Mouse (Mus musculus) cerebellum, adult 8-10 months (tissue): ENCODE data around the gene Mapk8ip1.

Source experiments
- DNase-seq: peaks from one replicate; pipeline ENCODE4 v3.0.0; 2022

The Mapk8ip1 gene

DNA sequence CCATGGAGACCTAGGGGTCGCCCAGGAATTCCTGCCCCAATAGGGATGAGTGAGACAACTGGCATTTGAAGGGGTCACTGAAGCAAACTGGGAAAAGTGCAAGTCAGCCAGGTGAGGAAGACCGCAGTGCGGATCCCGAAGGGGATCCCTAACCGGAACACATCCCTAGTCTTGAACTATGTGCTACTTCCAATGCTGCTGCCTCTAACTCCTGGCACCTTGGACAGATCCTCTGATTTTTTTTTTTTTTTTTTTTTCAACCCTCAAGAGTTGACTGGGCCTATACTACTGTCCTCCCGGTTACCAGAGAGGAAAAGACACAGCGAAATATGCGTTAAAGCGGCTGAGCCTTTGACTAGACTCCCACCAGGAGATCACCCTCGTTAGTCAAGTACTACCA lies 11.4 kb downstream of the Mapk8ip1 start:
- DNase-seq = no peak

DNA sequence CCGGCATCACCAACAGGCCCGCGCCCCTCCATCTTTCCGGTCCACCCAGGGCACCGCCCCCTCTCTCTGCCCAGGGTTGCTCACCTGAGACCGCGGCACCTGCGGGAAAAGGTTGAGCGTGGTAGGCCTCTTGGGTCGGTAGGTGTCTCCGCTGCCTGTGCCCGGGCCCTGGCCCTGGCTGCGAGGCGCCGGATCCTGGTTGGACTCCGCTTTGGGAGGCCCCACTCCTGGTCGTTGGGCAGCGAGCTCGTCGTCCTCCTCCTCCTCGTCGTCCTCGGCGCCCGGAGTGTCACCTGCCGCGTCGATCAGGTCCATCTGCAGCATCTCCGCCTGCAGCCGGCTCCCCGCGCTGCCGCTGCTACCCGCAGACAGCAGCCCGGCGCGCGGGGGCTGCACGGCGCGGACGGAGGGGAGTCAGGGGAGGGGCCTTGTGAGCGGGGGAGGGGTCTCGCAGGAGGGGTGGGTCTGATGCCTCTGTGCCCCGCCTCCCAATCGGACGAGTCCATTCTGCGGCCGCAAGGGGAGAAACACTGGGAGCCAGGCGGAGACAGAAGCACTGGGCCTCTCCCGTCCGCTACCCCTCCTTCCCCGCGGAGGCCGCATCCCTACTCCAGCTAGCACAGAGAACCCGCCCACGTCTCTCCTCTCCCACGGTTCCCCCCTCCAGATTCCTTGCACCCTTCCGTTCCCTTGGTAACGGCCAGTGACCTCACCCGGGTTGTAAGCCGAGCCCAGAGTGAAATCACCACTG lies 12.0 kb downstream of the Mapk8ip1 start:
- peak; percentile 85 for DNase-seq

DNA sequence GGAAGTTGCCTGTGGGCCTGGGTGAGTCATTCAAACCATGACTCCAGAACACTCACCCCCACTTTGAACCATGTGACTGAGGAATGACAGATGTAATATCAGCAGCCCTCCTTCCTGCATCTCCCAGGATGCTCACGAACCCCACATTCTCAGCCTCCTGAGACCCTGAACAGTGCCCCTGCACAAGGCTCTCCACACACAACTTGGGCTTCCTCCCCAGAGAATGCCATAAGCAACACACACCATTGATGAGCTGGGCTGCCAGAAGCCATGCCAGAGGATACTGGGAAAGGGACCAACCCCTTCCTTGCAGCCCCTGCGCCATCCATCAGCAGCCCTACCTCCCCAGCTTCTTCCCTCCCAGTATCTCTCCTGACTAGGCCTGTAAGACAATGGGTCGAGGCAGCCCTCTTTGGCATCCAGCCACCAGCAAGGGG lies 13.0 kb downstream of the Mapk8ip1 start:
- no peak for DNase-seq

DNA sequence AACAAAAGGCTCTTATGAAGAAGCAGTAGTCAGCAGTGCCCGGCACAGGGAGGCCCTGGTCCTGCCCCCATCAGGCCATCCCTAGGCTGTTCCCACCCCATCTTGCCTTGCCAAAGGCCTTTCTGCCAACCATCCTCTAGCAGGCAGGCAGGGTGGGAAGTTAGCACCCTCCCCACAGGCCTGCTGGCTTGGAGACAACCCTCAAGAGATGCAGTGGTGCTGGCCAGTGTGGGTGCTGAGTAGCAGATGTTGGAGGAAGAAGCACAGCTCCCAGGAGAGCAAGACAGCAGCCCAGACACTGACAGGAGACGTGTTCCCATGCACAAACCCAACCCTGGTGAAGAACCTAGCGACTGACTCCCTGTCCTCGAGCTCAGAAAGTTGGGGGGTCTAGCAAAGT lies 13.4 kb downstream of the Mapk8ip1 start:
- no peak for DNase-seq

DNA sequence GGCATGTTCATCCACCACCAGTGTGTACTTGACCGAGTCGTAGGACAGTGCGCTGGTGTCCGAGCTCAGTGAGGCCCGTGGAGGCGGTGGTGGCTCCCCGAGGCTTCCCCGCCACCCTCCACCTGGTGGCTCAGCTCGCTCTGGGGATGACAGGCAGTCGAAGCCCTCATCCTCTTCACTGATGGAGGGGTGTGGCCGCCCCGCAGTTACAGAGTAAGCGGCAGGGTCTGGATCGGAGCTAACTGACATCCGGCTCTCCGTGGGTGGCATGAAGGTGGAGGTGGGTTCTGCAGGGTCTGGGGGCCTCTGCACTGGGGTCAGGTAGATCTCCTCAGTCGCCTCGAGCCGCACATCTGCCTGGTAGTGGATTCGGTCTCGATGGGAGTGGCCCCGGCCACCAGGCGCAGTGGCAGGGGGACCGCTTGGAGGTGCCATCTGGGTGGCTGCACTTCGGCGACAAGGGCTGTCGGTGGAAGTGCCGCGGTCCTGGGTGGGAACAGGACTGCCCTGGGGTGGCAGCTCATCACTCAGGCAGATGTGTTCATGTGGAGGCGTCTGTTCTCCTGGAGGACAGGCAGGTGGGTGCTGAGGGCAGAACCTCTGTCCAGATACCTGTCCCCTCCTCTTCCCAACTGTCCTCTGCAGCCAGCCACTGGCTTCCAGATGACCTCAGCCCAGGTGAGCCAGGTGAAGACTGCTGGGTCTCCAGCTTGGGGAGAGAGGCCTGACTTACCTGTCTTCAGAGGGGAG lies 14.1 kb downstream of the Mapk8ip1 start:
- DNase-seq = no peak

DNA sequence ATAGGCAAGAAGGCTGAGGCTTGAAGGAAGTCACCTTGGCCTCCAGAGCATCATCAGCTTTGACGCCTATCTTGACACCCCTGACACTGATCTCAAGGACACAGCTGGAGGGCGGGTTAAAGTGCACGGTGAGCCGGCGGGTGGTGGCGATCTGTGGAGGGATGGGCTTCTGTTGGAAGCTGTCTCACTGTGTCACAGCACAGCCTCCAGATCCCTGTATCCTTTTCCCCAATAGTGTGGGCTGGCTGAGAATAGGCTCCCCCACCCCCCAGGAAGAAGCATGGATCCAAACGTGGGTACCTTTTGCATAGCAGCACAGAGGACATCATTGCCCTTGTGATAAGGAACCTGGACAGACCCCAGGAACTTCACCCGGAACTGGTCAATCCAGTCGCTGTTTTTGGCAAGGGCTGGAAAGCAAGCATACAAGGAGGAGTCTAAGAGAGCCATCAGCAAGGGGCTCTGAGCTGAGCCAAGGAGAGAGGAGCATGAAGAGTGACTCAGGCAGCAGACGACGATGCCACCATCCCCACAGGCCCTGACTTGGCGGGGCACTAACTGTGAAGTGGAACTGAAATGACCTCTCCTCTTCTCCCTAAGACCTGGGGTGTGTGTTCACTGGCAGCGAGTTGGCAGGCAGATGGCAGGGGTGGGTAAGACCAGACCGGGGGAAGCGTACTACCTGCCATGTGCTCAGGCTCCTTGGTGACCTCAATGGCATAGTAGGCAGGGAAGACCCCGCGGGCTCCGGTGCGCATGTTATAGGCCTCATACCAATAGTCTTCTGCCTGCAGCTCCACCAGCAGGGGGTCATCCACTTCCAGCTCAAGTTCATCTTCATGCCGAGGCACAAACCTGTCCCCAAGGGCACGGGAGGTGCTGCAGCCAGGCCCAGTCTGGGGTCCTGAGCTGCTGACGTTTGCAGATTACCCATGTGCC lies 15.7 kb downstream of the Mapk8ip1 start:
- no peak for DNase-seq

DNA sequence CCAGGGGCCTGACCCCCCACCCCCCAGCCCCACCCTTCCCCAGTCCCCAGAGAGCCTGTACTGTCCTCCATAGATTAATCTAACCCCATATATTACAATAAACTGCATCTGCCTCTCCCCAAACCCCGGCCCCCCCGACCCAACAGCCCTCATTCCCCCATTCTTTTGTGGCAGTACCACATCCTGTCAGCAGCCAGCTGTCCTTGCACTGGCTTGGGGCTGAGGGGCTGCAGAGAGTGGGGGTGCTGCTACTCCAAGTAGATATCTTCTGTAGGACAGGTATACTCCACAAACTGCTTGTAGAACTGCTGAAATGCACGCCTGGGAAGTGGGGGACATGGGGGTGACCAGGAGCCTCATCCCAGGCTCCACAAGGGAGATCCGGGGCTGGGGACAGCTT lies 17.0 kb downstream of the Mapk8ip1 start:
- DNase-seq = no peak

DNA sequence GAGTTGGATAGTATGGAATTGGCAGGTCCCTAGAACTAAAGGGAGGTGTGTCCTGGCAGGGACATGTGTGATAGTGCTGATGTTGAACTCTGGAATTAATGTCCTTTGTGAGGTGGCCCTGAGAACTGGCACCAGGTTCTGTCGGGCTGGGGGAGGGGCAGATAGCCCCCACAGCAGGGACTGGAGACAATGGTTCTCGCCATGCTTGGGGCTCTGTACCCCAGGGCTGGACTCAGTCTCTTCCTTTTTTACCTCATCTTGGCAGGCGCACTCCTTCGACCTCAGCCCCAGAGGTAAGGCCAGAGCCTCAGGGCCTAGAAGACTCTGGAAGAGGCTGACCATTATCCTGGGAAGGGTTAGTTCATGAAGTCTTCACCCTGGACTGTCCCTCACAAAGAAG lies 18.3 kb downstream of the Mapk8ip1 start:
- DNase-seq = no peak

DNA sequence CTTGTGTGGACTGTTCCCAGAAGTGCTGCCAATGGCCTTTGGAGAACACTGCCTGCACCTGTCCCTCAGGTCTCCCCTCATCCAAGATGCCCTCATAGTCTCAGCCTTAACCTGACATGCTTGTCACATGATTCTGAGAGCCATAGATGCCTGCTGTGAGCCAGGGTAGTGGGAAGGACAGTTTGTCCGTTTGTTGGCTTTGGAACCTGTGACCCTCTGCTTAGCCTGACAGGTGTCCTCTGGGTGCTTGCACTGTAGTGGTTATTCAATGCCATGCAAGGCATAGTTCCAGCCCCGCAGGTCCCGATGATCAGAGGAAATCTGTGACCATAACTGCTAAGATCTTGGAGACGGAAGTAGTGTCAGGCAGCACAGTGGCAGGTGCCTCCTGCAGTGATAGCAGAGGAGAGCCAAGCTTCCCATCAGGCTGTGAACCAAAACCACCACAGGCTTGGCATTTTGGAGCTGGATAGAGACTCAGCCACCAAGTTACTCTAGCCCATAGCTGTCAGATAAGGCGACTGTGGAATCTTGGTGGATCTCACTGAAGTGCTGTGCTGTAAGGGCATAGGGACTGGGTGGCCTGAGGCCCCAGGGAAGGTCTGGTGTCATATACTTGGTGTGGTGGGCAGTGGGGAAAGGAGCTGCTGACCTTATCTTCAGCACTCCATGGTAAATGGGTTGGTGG lies 19.0 kb downstream of the Mapk8ip1 start, which contains the start of gene 1700029I15Rik:
1700029I15Rik (plus strand) TSS at position 638 of the 688 bp plus-strand sequence.
- no peak for DNase-seq

DNA sequence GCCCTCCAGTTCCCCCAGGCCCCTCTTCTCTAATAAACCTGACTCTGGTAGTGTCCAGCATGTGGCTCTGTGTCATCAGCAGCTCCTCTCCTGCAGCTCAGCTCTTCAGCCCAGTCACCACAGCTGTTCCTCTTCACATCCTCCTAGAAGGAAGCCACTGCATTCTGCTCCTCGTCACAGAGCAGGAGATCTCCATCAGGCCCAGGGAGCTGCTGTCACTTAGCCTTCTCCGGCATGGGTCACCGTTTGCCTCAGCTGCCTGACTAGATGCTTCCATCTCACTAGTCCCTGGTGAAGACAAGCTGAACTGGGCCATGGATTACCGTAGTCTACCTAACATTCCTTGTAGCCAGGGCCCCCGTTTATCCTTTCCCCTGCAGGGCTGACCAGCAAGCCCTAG lies 19.9 kb downstream of the Mapk8ip1 start:
- DNase-seq = no peak

DNA sequence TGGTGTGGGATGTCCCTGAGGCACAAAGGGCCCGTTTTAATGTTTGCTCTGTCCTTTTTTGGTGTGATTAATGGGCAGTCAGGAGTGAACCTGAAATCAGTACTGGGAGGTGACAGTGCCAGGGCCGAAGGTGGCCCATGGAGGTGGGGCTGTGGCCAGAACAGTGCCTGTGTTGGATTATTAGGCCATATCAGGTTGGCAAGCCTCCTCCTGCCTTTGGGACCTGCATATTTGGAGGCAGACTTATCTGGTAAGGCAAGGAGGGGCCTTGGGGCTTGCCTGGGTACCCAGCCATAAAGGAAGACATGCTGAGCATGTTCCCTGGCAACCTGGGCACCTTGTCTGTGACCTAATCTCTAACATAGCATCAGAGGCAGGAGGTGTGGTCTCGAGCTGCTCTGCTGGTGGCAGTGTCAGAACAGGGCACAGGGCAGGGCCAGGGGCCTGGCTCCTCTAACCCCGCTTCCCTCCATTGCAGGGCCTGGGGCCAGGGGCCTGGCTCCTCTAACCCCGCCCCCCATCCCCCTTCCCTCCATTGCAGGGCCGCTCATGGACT lies 20.5 kb downstream of the Mapk8ip1 start:
- DNase-seq = no peak

DNA sequence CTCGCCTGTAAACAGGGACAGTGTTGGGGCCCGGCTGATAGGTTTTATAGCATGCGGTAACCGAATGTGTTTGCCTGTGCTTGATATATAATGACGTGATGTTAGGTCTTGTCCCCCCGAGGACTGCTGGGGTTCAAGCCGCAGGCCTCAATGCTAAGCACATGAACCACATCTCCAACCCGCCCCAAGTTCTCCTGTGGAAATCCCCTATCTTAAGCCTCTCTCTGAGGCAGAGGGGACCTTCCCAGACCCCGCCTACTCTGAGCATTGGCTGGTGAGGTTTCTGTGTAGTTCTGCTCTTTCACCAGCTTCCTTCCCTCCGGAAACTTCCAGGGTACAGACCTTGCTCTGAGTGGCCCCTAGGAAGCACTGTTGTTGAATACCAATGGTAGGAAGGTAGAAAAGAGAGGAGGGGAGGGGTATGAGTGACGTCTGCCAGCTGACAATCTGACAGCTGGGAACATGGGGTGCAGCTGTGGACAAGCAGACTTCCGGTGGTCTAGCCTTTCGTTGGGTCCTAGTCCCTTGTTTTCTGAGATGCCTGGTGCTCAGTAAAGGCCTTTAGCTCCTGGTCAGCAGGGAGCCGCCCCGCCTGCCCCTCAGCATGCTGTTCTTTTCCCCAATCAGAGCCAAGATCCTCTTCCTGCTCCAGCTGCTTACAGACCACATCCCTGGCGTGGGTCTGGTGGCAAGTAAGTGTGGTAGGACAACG lies 21.1 kb downstream of the Mapk8ip1 start:
- DNase-seq = no peak

DNA sequence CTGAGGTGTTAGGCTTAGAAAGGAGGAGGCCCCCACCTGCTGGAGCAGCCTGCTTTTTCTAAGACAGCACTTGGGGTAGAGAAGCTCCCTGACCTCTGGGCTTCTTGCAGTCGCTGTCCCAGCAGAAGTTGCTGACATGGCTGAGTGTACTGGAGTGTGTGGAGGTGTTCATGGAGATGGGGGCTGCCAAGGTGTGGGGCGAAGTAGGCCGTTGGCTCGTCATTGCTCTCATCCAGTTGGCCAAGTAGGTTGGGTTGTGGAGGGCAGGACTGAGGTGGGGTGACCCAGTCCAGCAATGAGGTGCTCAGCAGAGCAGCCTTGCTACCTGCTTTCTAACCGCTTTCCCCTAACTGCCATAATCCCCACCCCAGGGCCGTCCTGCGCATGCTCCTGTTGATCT lies 23.7 kb downstream of the Mapk8ip1 start:
- peak; percentile 33 for DNase-seq

DNA sequence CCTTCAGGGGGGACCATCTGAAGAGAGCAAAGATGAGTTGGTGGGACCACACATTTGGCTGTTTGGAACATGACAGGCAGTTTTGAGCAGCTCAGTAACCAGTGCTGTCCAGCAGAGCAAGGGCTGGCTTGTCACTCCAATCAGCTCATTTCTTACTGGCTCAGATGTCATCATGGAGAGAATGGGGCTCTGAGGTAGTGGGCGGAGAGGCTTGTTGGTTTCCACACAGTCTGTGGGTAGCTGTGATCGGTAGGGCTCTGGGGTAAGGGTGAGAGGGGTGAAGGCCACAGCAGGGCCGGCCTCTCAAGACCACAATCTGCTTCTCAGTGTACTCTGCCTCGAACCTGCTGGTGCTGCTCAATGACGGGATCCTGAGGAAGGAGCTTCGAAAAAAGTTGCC lies 24.8 kb downstream of the Mapk8ip1 start:
- no peak for DNase-seq

DNA sequence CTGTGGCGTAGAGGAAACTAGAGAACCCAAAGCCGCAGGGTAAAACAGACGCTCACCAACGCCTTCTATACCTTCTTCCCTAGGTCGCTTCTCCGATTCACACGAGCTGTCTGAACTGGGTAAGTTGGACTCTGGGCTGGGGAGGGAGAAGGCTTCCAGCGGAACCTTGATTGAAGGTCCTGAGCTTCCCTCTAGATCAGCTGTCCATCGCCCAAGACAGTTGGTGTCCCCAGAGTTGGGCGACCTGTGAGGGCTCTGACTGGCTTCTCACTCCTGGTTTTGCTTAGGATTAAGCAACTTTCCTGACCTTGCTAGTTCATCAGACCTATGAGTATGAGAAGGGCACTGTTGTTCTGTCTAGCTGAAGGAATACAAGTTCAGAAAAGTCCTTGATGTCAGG lies 25.3 kb downstream of the Mapk8ip1 start:
- no peak for DNase-seq

DNA sequence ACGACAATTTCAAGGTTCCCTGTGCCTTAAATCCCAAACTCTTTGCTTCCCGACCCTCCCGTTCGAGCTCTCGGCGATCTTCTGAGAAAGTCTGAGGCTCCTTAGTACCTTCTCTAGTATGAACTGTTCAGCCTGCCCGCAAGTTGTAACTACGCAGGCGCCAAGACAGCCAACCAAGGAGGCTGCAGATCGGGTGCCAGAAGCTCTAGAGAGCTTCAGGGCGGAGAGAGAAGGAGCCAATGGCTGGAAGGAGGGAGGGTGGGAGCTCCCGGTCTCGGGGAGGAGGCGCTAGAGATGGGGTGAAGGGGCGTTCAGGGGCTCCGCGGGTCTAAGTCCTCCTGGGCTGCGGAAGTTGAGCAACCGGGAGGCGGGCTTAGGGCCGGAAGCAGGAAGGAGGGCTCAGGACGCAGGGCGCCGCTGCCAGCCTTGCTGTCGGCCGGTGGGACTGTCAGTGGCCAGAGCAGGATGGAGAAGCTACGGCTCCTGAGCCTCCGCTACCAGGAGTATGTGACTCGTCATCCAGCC lies 25.9 kb downstream of the Mapk8ip1 start:
- peak; percentile 87 for DNase-seq

DNA sequence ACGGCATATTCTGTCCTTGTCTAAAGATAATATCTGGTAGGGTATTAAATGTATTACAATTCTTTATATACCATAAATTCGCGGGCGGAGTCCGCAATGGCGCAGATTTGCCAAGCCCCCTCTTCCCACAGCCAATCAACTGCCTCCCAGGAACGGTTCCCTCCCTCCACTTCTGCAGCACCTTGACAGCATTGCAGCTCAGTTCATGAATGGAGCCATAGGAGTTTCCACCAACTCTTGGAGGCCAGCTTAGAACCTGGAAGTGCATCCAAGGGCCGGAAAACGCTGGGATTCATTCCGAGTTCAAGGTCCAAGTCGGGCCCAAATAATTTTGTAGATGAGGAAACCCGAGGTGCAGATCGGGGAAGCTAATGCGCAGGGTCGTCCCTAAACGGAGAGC lies 26.5 kb downstream of the Mapk8ip1 start, which contains the start of the genes Pex16 and Large2:
Pex16 (plus strand) TSS at position 163 of the 400 bp plus-strand sequence.
Large2 (minus strand) TSS at position 356 of the 400 bp plus-strand sequence.
- DNase-seq = peak; percentile 54

DNA sequence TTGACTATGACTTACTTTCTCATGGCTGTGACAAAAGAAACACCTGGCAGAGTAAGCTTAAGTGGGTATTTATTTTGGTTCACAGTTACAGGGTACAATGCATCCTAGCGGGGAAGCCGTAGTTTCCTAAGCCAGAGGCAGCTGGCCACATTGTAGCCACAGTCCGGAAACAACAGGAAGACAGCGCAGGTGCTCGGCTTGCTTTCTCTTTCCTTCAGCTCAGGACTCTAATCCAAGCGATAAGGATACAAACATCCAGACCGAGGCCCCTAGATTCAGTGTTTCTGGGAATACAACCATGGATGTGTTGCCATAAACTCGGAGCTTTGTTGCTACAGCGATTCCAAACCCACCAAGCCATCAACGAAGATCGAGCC lies 27.6 kb downstream of the Mapk8ip1 start:
- DNase-seq = no peak

DNA sequence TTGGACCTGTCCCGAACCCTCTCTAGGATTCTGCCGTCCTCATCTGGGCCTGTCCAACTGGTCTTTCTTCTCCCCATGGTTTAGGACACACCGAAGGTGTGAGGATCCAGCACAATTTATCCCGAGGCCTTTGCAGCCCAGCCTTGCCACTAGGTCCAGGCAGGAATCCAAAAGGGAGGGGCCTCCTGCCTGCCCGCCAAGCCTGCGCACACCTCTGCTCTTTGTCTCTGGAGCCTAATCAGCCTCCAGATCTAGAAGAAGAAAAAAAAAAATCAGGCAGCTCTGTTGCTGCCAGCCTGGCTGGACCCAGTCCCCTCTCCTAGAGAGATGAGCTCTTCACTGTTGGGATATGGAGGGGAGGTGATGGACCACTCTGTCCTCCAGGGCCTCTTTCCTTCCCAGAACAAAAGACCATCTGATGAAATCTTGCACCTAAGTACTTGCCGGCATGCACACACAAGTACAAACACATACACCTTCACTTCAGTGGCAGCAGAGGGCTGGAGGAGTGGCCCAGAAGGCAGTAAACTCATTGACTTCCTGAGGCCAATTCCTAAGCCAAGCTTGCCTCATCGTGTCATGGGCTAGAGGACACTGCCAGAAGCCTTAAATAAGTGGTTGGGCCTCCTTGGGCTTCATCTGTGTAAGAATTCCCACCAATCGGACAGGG lies 28.2 kb downstream of the Mapk8ip1 start:
- DNase-seq = peak; percentile 42

DNA sequence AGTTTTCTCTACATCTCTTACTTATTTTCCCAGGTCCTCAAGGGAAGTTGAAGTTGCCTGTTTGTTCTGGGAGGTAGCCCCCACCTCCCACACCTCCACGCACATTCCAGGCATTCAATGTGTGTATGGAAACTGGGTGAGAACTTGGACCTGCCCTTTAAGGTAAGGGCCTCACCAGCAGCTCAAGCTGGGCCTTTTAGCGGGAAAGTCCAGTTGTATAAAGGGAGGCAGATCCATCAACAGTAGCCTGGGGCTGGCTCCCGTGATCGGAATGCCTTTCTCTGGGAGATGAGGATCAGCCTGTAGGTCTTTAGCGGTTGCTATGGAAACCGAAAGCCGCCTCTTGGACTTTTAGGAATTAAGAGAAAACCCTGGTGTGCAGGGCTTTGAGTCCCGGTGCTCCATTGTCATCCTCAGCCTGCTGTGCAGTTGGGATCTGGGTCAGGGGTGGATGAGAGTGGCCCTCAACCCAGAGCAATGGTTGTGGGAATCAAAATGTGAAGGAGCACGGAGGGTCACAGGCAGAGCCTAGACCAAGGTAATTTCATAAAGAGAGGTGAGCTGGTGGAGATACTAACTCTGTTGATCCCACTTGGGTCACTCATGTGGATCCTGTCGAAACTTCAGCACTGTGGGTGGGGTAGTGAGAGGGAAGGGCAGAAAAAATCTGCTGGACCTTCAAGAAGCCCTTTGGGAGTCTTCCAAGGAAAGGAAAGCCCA lies 28.9 kb downstream of the Mapk8ip1 start:
- no peak for DNase-seq
